Mouse (Mus musculus) retina, adult 2 months (tissue): ENCODE data around the gene Kcnip3.

Experiments used
- DNase-seq: peaks from one replicate; pipeline ENCODE4 v3.0.0-alpha.2; 2012; ENCODE audit warnings: low read depth, low spot score

The Kcnip3 gene

DNA sequence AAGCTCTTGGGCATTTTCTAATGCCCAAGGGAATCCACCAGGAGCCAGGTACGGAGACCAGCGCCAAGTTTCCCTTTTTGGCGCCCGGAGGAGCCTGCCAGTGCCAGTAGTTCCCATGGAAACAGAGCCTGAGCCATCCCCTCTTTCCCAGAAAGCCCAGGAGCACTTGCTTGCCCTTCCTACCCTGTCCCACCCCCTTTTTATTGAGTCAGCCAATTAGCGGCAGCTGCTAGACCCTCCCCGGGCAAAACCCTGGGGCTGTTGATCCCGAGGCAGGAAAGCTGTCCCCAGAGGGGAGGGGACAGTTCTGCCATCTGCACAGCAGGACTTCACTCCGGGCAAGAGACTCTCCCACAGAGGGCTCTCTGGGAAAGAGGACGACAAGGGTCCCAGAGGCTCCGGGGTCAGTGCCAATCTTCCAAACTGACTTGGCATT, at the start of gene Kcnip3:
TSS of gene Kcnip3 (minus strand) at position 89 of the 436 bp plus-strand sequence.
- DNase-seq: no peak

GRCm38 (mm10) chr2:127559070-127559966, 37.4 kb upstream of the Kcnip3 start:
- DNase-seq: peak; percentile 39

DNA sequence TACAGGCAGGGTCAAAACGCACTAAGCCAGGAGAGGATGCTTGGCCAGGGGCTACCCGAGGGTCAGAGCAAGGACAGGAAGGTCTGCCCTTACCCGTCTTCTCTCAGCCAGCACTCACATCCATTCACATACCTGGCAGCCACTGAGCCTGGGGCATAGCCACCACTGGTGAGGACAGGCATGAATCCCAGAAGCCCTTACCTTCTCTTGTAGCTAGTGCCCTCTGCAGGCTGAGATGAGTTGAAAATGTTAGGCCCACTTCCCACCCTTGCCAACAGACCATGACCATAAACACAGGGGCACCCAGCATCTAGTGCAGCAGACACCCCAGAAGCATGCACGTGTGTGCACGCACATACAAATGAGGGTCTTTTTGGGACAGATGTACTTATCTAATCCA, 29.2 kb upstream of the Kcnip3 start:
- no peak for DNase-seq

DNA sequence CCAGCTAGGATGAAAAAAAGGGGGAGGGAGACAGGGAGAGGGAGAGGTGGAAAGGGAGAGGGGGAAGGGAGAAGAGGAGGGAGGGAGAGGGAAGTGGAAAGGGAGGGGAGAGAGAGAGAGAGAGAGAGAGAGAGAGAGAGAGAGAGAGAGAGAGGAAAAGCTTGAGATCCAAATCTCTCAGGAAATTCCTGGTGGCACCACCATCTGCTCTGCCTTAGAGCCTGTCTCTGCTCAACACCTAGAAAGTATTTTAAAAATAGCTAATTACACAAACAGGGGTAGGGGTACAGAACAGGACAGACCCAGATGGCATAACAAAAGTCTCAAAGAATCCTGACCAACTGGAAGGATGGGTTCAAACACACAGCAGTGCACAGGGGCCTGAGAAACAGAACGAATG, 28.6 kb upstream of the Kcnip3 start:
- DNase-seq: no peak

- no peak for DNase-seq
Observed at GRCm38 (mm10) chr2:127549711-127550110, 27.8 kb upstream of the Kcnip3 start.

- no peak for DNase-seq
Observed at GRCm38 (mm10) chr2:127548342-127549074, 26.6 kb upstream of the Kcnip3 start.

- DNase-seq: no peak
Observed at GRCm38 (mm10) chr2:127541697-127542096, 19.8 kb upstream of the Kcnip3 start.

GRCm38 (mm10) chr2:127541185-127541584, 19.3 kb upstream of the Kcnip3 start, which contains the start of gene Prom2:
TSS of gene Prom2 (minus strand) at chr2:127541467.
- DNase-seq: no peak

GRCm38 (mm10) chr2:127539494-127539893, 17.6 kb upstream of the Kcnip3 start:
- no peak for DNase-seq

DNA sequence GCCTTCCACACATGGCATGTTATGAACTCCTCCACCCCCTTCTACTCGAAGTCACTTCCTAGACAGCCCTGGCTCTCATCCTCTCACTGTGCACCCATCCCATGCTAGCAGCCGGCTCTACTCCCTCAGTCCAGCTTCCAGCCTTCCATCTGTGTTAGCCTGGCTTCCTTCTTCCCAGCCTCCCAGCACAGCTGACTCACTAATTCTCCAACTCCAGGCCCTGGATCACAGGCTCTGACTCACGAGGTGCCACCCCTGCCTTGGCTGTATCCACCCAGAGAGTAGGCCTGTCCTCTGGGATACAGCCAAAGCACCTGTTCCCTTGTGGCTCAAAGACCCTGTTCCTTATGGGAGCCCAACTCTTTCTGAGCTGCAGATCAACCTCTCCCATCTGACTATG, 15.7 kb upstream of the Kcnip3 start:
- no peak for DNase-seq

GRCm38 (mm10) chr2:127535363-127535762, 13.5 kb upstream of the Kcnip3 start:
- DNase-seq: no peak

- no peak for DNase-seq
Observed at GRCm38 (mm10) chr2:127532379-127532778, 10.5 kb upstream of the Kcnip3 start.

DNA sequence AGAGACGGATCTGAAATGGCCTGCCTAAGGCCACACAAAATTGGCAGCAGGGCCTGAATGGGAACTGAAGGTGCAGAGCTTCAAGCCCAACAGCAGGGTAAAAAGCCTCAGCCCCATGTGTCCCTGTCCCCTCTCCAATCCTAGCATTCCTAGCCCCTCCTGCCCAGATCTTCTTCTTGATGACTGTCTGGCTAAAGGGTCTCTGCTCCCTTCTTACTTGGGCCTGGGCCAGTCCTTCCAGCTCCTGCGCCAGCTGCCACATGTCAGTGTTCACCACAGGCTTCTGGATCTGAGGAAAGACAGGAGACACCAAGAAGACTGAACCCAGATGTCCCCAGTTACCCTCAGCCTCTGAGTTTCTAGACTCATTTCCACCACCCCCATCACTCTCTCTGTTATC, 9.7 kb upstream of the Kcnip3 start:
- DNase-seq: no peak

DNA sequence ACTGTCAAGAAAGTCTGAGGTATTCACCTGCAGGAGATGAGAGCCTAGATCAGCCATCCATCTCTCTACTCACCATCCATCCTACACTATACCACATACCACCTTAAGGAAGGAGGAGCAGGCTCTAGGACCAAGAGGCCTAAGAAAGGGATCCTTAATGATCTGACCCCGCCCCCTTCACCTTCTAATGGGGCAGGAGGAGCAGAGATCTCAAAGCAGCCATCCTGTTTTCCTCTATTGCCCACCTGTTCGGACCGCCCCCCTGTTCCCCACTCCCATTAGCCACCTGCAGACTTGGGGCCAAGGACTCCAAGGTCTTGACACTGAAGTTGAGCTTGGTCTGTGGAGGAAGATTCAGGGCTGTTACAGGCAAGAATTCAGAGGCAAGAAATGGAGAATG, 8.5 kb upstream of the Kcnip3 start:
- no peak for DNase-seq

GRCm38 (mm10) chr2:127525004-127525775, 3.3 kb upstream of the Kcnip3 start:
- DNase-seq: no peak

DNA sequence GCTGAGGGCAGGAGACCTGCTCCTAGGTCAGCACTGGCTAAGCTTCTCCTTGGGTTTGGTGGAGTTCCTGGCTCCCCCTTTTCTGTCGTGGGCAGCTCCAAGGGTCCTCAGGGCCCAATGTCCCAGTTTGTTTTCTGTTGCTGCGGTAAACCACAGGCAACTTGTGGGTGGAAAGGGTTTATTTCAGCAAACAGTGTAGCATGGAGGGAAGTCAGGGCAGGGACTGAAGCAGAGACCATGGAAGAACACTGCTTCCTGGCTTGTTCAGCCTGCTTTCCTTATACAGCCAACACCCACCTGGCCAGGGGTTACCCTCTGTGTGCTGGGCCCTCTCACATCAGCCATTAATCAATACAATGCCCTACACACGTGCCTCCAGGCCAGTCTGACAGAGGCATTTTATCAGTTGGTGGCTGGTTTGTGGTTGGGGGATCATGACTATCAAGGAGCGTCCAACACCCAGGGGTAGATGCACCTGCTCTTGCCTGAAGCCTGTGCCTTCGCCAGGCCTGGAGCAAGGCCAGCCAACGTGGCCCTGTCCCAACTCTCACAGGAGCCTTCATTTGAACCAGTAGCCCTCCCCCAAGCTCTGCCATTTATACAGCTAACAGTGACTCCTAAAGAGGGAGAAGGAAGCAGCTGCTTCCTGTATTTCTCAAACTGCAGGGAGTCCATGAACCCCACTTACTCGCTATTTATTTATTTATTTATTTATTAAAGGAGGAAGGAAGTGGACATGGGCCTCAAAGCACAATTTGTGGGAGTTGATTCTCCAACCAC, 2.2 kb upstream of the Kcnip3 start:
- DNase-seq: no peak

DNA sequence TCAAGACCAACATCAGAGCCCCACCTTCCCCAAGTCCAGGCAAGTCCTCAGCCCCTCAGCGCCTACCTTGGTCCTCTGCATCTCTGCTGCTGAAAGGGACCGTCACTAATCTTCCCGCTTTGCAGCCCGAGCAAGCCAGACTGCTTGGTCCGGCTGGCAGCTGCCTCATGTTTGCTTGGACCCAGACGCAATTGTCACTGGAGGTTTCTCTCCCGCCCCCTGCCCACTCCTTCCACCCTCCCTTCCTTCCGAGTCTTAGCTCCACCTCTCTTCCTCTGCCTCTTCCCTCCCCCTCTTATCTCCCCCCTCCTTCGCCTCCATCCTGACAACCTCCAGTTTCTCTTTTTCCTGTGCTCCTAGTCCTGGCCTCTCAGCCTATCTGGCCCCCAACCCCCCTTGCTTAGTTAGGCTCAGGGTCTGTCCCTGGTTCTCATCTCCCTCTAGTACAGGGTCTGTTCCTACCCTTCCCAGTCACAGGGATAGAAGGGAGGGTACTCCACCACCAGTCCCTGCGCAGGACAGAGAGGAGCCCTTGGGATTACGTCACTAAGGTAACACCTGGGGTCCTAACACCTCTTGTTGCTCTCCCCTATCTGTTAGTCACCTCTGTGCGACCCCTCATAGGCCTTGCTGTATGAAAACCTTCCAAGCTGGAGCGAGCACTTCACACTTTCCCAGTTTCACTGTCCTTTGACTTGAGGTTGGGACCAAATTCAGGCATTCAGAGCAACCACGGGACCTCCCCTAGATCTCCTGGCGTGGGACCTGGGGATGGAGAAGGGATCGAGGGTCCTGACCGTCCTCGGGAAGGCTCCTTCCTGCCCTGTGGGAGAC, 505 bp downstream of the Kcnip3 start:
- DNase-seq: no peak

GRCm38 (mm10) chr2:127520123-127520522, 1.8 kb downstream of the Kcnip3 start:
- DNase-seq: no peak

- no peak for DNase-seq
Observed at GRCm38 (mm10) chr2:127519308-127519707, 2.6 kb downstream of the Kcnip3 start.

DNA sequence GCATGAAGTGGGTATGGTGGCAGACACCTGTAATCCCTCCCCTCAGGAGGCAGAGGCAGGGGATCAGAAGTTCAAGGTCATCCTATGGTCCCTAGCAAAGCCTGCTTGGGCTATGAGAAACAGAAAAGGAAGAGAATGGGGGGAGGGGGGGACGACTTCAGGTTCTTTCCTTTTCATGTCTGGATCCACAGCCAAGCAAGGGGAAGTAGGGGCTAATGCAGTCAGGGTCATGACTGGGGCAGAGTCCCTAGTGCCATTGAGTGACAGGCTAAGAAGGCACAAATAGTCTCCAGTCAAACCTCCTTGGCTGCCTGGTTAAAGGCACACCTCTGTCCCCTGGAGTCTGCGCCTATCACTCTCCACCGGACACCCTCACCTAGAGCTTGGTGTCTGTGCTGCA, 3.1 kb downstream of the Kcnip3 start:
- no peak for DNase-seq
